Mouse (Mus musculus) MEL (cell line): ENCODE results near the gene Lrrc34. TPM values are rescaled to one million over a fixed set of nuclear protein-coding genes. Genes with fewer than 3 reads are reported as not detected.

Source experiments
- DNase-seq: peaks from one replicate; pipeline ENCODE4 v3.0.0; 2011; ENCODE audit warnings: low read depth, low spot score
- H3K27ac ChIP-seq: 2 replicates; pipeline ENCODE4 v1.5.1; 2012; ENCODE audit warnings: low read depth, mild to moderate bottlenecking, control low read depth, low read length, moderate library complexity; ENCODE audit not compliant: control insufficient read depth
- H3K27me3 ChIP-seq, 2 experiments: fragments of 150-350 bp in 1 of 2; sonication (generic) in 1 of 2; 2 replicates each; pipeline ENCODE4 v1.6.1; 2012; ENCODE audit warnings: low read length in 2 of 2, mild to moderate bottlenecking in 2 of 2, improper control_type of control experiment in 1 of 2, moderate library complexity in 1 of 2; ENCODE audit not compliant: insufficient read depth in 2 of 2, control insufficient read depth in 1 of 2
- H3K36me3 ChIP-seq, 2 experiments: 2 replicates each; pipeline ENCODE4 v1.6.1; 2012 to 2014; ENCODE audit warnings: low read length in 2 of 2, improper control_type of control experiment in 1 of 2, inconsistent platforms in 1 of 2, mild to moderate bottlenecking in 1 of 2; ENCODE audit not compliant: insufficient read depth in 2 of 2, control insufficient read depth in 1 of 2
- H3K4me1 ChIP-seq, 2 experiments: fragments of 150-350 bp in 1 of 2; sonication (generic) in 1 of 2; 2 replicates each; pipeline ENCODE4 v1.6.1; 2012; ENCODE audit warnings: low read length in 2 of 2, improper control_type of control experiment in 1 of 2, mild to moderate bottlenecking in 1 of 2; ENCODE audit not compliant: insufficient read depth in 2 of 2, control insufficient read depth in 1 of 2
- H3K4me3 ChIP-seq, 2 experiments: fragments of 150-350 bp in 1 of 2; sonication (generic) in 1 of 2; 2 replicates each; pipeline ENCODE4 v1.5.1; 2012; ENCODE audit warnings: low read depth in 2 of 2, low read length in 2 of 2, mild to moderate bottlenecking in 2 of 2, moderate library complexity in 2 of 2, control low read depth in 1 of 2, improper control_type of control experiment in 1 of 2; ENCODE audit not compliant: control insufficient read depth in 1 of 2, insufficient read depth in 1 of 2
- H3K79me2 ChIP-seq: 2 replicates; pipeline ENCODE4 v1.6.1; 2012; ENCODE audit warnings: mild to moderate bottlenecking, low read length, moderate library complexity; ENCODE audit not compliant: control insufficient read depth, poor library complexity, insufficient read depth
- H3K9ac ChIP-seq: 2 replicates; pipeline ENCODE4 v1.6.1; 2012; ENCODE audit warnings: low read depth, mild to moderate bottlenecking, control low read depth, low read length, moderate library complexity; ENCODE audit not compliant: control insufficient read depth, poor library complexity, severe bottlenecking
- H3K9me3 ChIP-seq: fragments of 150-350 bp; sonication (generic); replicated peaks from 2 replicates; pipeline ENCODE4 v1.6.1; 2012; ENCODE audit warnings: mild to moderate bottlenecking, low read length, improper control_type of control experiment, moderate library complexity; ENCODE audit not compliant: insufficient read depth
- CTCF ChIP-seq, 3 experiments: IDR thresholded peaks in 2 of 3; conservative IDR thresholded peaks in 1 of 3; 2 replicates each; pipeline ENCODE4 v1.5.1; 2011 to 2012; ENCODE audit warnings: low read length in 3 of 3, low read depth in 2 of 3, mild to moderate bottlenecking in 2 of 3, improper control_type of control experiment in 1 of 3, inconsistent platforms in 1 of 3, mixed read lengths in 1 of 3, moderate library complexity in 1 of 3; ENCODE audit not compliant: control insufficient read depth in 1 of 3, insufficient read depth in 1 of 3, poor library complexity in 1 of 3, severe bottlenecking in 1 of 3
- ELF1 ChIP-seq: IDR thresholded peaks from 2 replicates; pipeline ENCODE4 v1.6.1; 2014; ENCODE audit warnings: low read depth, mild to moderate bottlenecking, inconsistent platforms, low read length, improper control_type of control experiment, moderate library complexity
- ETS1 ChIP-seq: IDR thresholded peaks from 2 replicates; pipeline ENCODE4 v1.6.1; 2012; ENCODE audit warnings: low read depth, mild to moderate bottlenecking, inconsistent platforms, low read length, improper control_type of control experiment, moderate library complexity
- GATA1 ChIP-seq: IDR thresholded peaks from 2 replicates; pipeline ENCODE4 v1.6.1; 2011; ENCODE audit warnings: low read depth, low read length, improper control_type of control experiment
- HCFC1 ChIP-seq: IDR thresholded peaks from 2 replicates; pipeline ENCODE4 v1.6.1; 2012; ENCODE audit warnings: low read depth, mild to moderate bottlenecking, inconsistent platforms, low read length, improper control_type of control experiment, moderate library complexity
- JUND ChIP-seq: IDR thresholded peaks from 2 replicates; pipeline ENCODE4 v1.6.1; 2011; ENCODE audit warnings: low read depth, mild to moderate bottlenecking, improper control_type of control experiment, low read length
- KAT2A ChIP-seq: conservative IDR thresholded peaks from 2 replicates; pipeline ENCODE4 v1.6.1; 2012; ENCODE audit warnings: low read depth, low read length, improper control_type of control experiment, inconsistent platforms
- MAFK ChIP-seq: IDR thresholded peaks from 2 replicates; pipeline ENCODE4 v1.6.1; 2011; ENCODE audit warnings: low read depth, mild to moderate bottlenecking, low read length, improper control_type of control experiment, borderline replicate concordance
- MAX ChIP-seq: IDR thresholded peaks from 2 replicates; pipeline ENCODE4 v1.6.1; 2011; ENCODE audit warnings: low read length, improper control_type of control experiment
- MAZ ChIP-seq: IDR thresholded peaks from 2 replicates; pipeline ENCODE4 v1.6.1; 2012; ENCODE audit warnings: low read depth, mild to moderate bottlenecking, inconsistent platforms, low read length, improper control_type of control experiment
- MEF2A ChIP-seq: IDR thresholded peaks from 2 replicates; pipeline ENCODE4 v1.6.1; 2014; ENCODE audit warnings: low read depth, mild to moderate bottlenecking, inconsistent platforms, low read length, improper control_type of control experiment; ENCODE audit not compliant: poor library complexity, insufficient replicate concordance, severe bottlenecking; ENCODE audit errors: extremely low read depth
- MXI1 ChIP-seq: IDR thresholded peaks from 2 replicates; pipeline ENCODE4 v1.6.1; 2011; ENCODE audit warnings: mild to moderate bottlenecking, low read depth, low read length, improper control_type of control experiment
- MYB ChIP-seq: IDR thresholded peaks from 2 replicates; pipeline ENCODE4 v1.6.1; 2011; ENCODE audit warnings: mild to moderate bottlenecking, low read depth, low read length, improper control_type of control experiment
- MYC ChIP-seq: IDR thresholded peaks from 2 replicates; pipeline ENCODE4 v1.6.1; 2011; ENCODE audit warnings: low read depth, mild to moderate bottlenecking, low read length, improper control_type of control experiment, moderate library complexity
- NRF1 ChIP-seq: IDR thresholded peaks from 2 replicates; pipeline ENCODE4 v1.6.1; 2014; ENCODE audit warnings: low read depth, mild to moderate bottlenecking, inconsistent platforms, low read length, improper control_type of control experiment, moderate library complexity; ENCODE audit not compliant: poor library complexity, insufficient read depth, severe bottlenecking
- POLR2A ChIP-seq, 2 experiments: IDR thresholded peaks; 2 replicates each; pipeline ENCODE4 v1.6.1; 2011 to 2012; ENCODE audit warnings: low read length in 2 of 2, mild to moderate bottlenecking in 2 of 2, control low read depth in 1 of 2, improper control_type of control experiment in 1 of 2, low read depth in 1 of 2, moderate library complexity in 1 of 2; ENCODE audit not compliant: control insufficient read depth in 1 of 2, insufficient read depth in 1 of 2, poor library complexity in 1 of 2
- POLR2AphosphoS5 ChIP-seq: IDR thresholded peaks from 2 replicates; pipeline ENCODE4 v1.6.1; 2012; ENCODE audit warnings: low read depth, borderline replicate concordance, mild to moderate bottlenecking, inconsistent platforms, low read length, moderate library complexity, mixed read lengths
- RAD21 ChIP-seq: IDR thresholded peaks from 2 replicates; pipeline ENCODE4 v1.6.1; 2011; ENCODE audit warnings: mild to moderate bottlenecking, low read depth, low read length, improper control_type of control experiment
- RCOR1 ChIP-seq: IDR thresholded peaks from 2 replicates; pipeline ENCODE4 v1.6.1; 2012; ENCODE audit warnings: low read depth, mild to moderate bottlenecking, inconsistent platforms, low read length, improper control_type of control experiment
- SIN3A ChIP-seq: IDR thresholded peaks from 2 replicates; pipeline ENCODE4 v1.6.1; 2012; ENCODE audit warnings: low read length, improper control_type of control experiment, inconsistent platforms
- SMC3 ChIP-seq: IDR thresholded peaks from 2 replicates; pipeline ENCODE4 v1.6.1; 2011; ENCODE audit warnings: low read depth, low read length, improper control_type of control experiment
- TAL1 ChIP-seq: IDR thresholded peaks from 2 replicates; pipeline ENCODE4 v1.6.1; 2012; ENCODE audit warnings: mild to moderate bottlenecking, inconsistent platforms, low read length, moderate library complexity, mixed read lengths
- TCF12 ChIP-seq: IDR thresholded peaks from 2 replicates; pipeline ENCODE4 v1.6.1; 2014; ENCODE audit warnings: low read depth, mild to moderate bottlenecking, inconsistent platforms, low read length, improper control_type of control experiment, moderate library complexity
- UBTF ChIP-seq: IDR thresholded peaks from 2 replicates; pipeline ENCODE4 v1.6.1; 2012; ENCODE audit warnings: low read depth, mild to moderate bottlenecking, inconsistent platforms, low read length, improper control_type of control experiment, moderate library complexity, borderline replicate concordance; ENCODE audit not compliant: insufficient read depth
- USF1 ChIP-seq: IDR thresholded peaks from 2 replicates; pipeline ENCODE4 v1.6.1; 2014; ENCODE audit warnings: low read depth, mild to moderate bottlenecking, inconsistent platforms, low read length, improper control_type of control experiment, moderate library complexity
- USF2 ChIP-seq, 2 experiments: IDR thresholded peaks; 2 replicates each; pipeline ENCODE4 v1.6.1; 2011 to 2012; ENCODE audit warnings: improper control_type of control experiment in 2 of 2, low read length in 2 of 2, borderline replicate concordance in 1 of 2, inconsistent platforms in 1 of 2, low read depth in 1 of 2, mild to moderate bottlenecking in 1 of 2; ENCODE audit not compliant: insufficient read depth in 1 of 2
- ZC3H11A ChIP-seq: IDR thresholded peaks from 2 replicates; pipeline ENCODE4 v1.6.1; 2012; ENCODE audit warnings: low read depth, mild to moderate bottlenecking, inconsistent platforms, low read length, improper control_type of control experiment
- ZKSCAN1 ChIP-seq: IDR thresholded peaks from 2 replicates; pipeline ENCODE4 v1.6.1; 2012; ENCODE audit warnings: low read depth, mild to moderate bottlenecking, inconsistent platforms, low read length, improper control_type of control experiment, moderate library complexity
- ZNF384 ChIP-seq: IDR thresholded peaks from 2 replicates; pipeline ENCODE4 v1.6.1; 2012; ENCODE audit warnings: low read depth, mild to moderate bottlenecking, inconsistent platforms, low read length, improper control_type of control experiment
- polyA plus RNA-seq, 2 experiments: library from polyadenylated mRNA; stranded (reverse) in 1 of 2; unstranded in 1 of 2; fragments of >175 nt in 1 of 2; fragments of >200 nt in 1 of 2; gene quantifications; 2 replicates each; pipeline versions ENCODE4 v1.2.1 to v1.2.4; 2012; ENCODE audit warnings: low replicate concordance in 2 of 2, low read depth in 1 of 2; ENCODE audit not compliant: insufficient read length in 2 of 2, insufficient read depth in 1 of 2, missing spikeins in 1 of 2
- total RNA-seq: library from RNA; depleted of rRNA; stranded (reverse); fragments of 300-350 nt; gene quantifications from 2 replicates; pipeline ENCODE4 v1.2.3, GENCODE M21; 2012

Gene Lrrc34
- total and polyA plus RNA-seq, 3 experiments = not detected

DNA sequence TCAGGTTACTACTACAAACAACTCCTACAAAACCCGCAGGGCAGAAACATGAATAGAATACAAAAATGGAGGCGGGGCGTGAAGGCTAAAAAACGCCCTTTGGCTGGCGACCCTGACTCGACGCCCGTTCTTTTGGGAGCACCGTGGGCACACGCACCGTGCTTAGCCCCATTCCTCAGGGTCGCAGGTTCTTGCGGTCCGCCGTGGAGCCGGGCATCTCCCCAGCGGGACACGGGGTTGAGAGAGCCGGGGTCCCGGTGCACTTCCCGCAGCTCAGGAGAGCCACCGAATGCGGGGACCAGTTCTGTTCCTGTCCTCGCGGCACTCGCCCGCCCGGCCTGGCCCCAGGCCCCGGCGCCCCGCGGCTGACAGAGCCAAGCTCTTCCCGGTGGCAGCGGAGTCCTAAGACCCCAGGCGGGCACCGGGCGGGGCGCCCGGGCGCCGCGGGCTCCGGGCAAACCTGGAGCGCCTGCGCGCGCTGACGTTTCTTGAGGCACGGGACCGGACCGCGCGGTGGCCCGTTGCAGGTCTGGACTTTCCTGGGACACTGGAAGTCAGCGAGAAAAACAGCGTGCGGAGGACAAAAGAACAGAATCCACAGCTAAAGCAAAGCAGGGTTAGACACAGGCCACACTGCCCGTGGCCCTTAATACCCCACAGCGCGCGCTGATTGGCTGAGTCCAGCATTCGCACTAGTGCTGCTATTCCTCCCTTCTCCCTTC, 52.4 kb downstream of the Lrrc34 start (continued):
- 0 out of 2 replicates have a peak, but pooled peaks have one; percentile 8 for TF ChIP-seq MAX
- TF ChIP-seq RCOR1 = no peak
- no peak for TF ChIP-seq ZC3H11A
- TF ChIP-seq USF2 (IDR thresholded peaks at IDR 0.05; ENCODE audit: borderline replicate concordance in 1 of 2, insufficient read depth in 1 of 2, low read depth in 1 of 2, low read length in 2 of 2) = no peak
- TF ChIP-seq MAZ = peak; percentile 29; the same call in 1 of the 2 replicates
- peak; percentile 35 for TF ChIP-seq MXI1
- no peak for TF ChIP-seq MEF2A
- peak; percentile 77 for TF ChIP-seq NRF1
- TF ChIP-seq TCF12 = no peak
- TF ChIP-seq RAD21 = no peak
- TF ChIP-seq KAT2A = no peak
- TF ChIP-seq ELF1 = no peak
- TF ChIP-seq UBTF = no peak; the same call in 1 of the 2 replicates
- TF ChIP-seq ETS1 = no peak
- no peak for TF ChIP-seq JUND

DNA sequence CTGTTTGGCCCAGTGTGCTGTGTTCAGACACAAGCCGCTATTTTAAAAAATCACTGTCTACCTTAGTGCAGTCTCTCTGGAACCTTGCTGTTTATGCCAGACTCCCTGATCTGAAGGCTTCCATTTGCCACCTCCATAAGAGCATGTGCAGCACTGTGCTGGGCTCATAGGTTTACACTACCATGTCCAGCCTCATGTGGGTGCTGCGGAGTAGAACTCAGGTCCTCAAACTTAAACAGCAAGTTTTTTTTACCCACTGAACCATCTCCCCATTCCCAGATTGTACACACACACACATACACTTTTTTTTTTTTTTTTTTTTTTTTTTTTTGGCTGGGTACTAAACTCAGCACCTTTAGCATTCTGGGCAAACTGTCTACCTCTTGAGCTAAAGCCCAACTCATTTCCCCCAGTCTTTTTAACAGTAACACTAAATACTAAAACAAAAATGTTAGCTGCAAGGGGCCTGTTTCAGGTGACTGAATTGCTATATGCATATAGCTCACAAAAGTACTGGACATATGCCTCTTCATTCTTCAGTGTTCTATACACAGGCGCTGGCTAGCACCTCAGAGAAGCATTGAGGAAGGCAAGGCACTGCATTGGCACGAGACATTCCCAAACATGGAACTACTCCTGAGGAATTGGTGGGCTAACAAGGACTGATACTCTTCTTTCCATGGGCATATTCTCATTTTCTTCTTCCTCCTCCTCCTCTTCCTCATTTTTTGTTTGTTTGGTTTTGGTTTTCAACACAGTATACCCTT, 53.8 kb downstream of the Lrrc34 start:
- Histone ChIP-seq H3K4me1 (peaks cover 3 to 11% of the 10 kb centered on the region in 2 experiments; a peak in 3 of 4 replicates), H3K27me3 (no peaks in the 10 kb centered on the region), H3K4me3 (no peak overlapping the region), H3K9ac (no peak overlapping the region)
- TF ChIP-seq HCFC1 (0 out of 2 replicates have a peak, but pooled peaks have one; percentile 19), POLR2AphosphoS5 (no peak), SIN3A (peak; percentile 34; the same call in 1 of the 2 replicates), MYB (no peak), POLR2A (IDR thresholded peaks at IDR 0.05; ENCODE audit: control insufficient read depth in 1 of 2, insufficient read depth in 1 of 2, low read depth in 1 of 2, low read length in 2 of 2, poor library complexity in 1 of 2) (no peak), NRF1 (peak; percentile 46; the same call in 1 of the 2 replicates), ZNF384 (peak; percentile 89), MXI1 (no peak), UBTF (no peak), GATA1 (no peak), MAFK (no peak), SMC3 (peak; percentile 52), CTCF (IDR thresholded peaks at IDR 0.05 in 2 of 3, conservative IDR thresholded peaks at IDR 0.05 in 1 of 3; ENCODE audit: control insufficient read depth in 1 of 3, insufficient read depth in 1 of 3, low read depth in 2 of 3, low read length in 3 of 3, poor library complexity in 1 of 3, severe bottlenecking in 1 of 3) (peak; percentile 37 to 54 (median 45); a peak in 5 of 6 replicates), ZKSCAN1 (no peak), JUND (no peak), USF1 (no peak), MAZ (no peak), RAD21 (peak; percentile 31), TAL1 (no peak), MAX (peak; percentile 32; the same call in 1 of the 2 replicates), MYC (peak; percentile 56; the same call in 1 of the 2 replicates)
- TF ChIP-seq, all 39 proteins: peak for 9
- Histone ChIP-seq H3K9me3 (no peaks in the 10 kb centered on the region), H3K36me3 (peaks cover 0 to 10% of the 10 kb centered on the region in 2 experiments; a peak in 2 of 4 replicates), H3K79me2 (peaks cover 4% of the 10 kb centered on the region; the same call in 1 of the 2 replicates), H3K27ac (no peak overlapping the region)
- peak; percentile 87 for DNase-seq
